Mouse (Mus musculus): ENCODE results near the gene Cacna1d. TPM values are rescaled to one million over a fixed set of nuclear protein-coding genes. Genes with fewer than 3 reads are reported as not detected.

The Cacna1d gene
- polyA plus RNA-seq, 1 experiment from 2014 or later, result 2.6 TPM

DNA sequence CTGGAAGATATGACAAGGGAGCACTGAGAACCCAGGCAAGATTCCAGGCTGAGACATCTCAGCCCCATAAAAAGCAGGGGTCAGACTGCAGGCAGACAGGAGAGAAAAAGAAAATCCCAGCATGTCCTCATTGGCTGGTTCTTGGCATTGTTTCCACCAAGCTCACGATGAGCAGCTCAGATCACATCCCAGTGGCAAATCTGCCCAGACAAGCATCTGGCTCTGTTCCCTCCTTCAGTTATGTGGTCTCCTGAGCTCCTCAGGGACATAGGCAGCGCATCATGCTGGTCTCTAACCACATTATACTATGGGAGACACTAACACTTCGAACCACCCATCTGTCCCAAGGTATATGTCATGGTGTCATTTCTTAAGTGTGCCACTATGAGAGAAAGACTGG, 422.7 kb downstream of the Cacna1d start:
- 80% methylated on average over 3 of the region's 3 CpGs for WGBS
- Histone ChIP-seq H3K4me2 (ENCODE audit: low read depth, low read length) (no peak overlapping the region), H3K36me3 (ENCODE audit: control insufficient read depth, insufficient read depth, low read length) (no peaks in the 10 kb centered on the region), H3K27ac (ENCODE audit: low read length) (no peak overlapping the region), H3K9ac (ENCODE audit: low read depth, low read length) (no peak overlapping the region), H3K9me3 (ENCODE audit: control insufficient read depth, low read length) (no peaks in the 10 kb centered on the region), H3K27me3 (replicated peaks; ENCODE audit: control insufficient read depth, insufficient read depth, low read length) (peaks cover 5% of the 10 kb centered on the region; the same call in 1 of the 2 replicates), H3K4me1 (ENCODE audit: control insufficient read depth, insufficient read depth, low read length) (no peaks in the 10 kb centered on the region), H3K4me3 (ENCODE audit: low read length) (no peak overlapping the region)
- no peak for ATAC-seq

DNA sequence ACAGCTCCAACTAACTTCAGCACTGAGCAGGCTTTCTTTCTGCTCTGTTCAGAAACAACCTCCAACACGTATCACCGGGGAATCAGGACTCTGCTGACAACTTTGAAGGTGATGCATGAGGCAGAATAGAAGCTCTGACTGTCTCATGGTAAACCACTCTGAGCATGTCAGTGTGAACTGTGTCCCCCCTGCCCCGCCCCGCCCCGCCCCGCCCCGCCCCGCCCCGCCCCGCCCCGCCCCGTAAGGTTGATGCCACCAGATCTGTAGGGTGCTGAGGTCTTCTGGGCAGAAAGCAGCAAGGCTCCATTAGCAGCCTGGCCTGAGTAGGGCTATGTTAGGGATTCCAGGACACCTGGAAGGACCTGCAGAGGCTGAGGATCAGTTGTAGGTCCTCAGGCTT, 424.5 kb downstream of the Cacna1d start:
- Histone ChIP-seq H3K4me1 (ENCODE audit: control insufficient read depth, insufficient read depth, low read length) (no peaks in the 10 kb centered on the region), H3K9ac (ENCODE audit: low read depth, low read length) (no peak overlapping the region), H3K4me3 (ENCODE audit: low read length) (no peak overlapping the region), H3K9me3 (ENCODE audit: control insufficient read depth, low read length) (no peaks in the 10 kb centered on the region), H3K27me3 (replicated peaks; ENCODE audit: control insufficient read depth, insufficient read depth, low read length) (peaks cover 5% of the 10 kb centered on the region; the same call in 1 of the 2 replicates), H3K27ac (ENCODE audit: low read length) (no peak overlapping the region), H3K4me2 (ENCODE audit: low read depth, low read length) (no peak overlapping the region), H3K36me3 (ENCODE audit: control insufficient read depth, insufficient read depth, low read length) (no peaks in the 10 kb centered on the region)
- ATAC-seq, result no peak
- 77% methylated on average over 12 of the region's 12 CpGs for WGBS

DNA sequence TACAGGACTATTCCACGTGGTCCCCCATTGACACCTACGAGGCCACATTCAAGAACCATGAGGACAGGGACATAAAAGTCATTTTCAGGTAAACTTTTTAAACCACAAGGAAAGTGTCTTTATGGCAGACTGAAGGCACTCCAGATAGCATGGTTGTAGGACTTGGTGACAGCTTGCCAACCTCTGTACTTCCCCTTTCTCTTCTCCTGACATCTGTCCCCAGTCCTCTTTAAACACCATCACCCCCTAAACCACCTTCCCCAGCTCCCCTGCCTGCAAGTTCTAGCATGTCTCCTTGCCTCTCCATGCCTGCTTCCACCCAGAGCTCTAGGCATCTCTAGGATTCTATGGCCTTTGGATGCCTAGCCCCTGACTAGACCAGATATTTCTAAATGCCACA, 426.4 kb downstream of the Cacna1d start:
- no peak overlapping the region for H3K9ac ChIP-seq (ENCODE audit: low read depth, low read length)
- no peak for ATAC-seq
- no peak overlapping the region for H3K27ac ChIP-seq (ENCODE audit: low read length)
- H3K4me3 ChIP-seq (ENCODE audit: low read length), result no peak overlapping the region
- H3K36me3 ChIP-seq (ENCODE audit: control insufficient read depth, insufficient read depth, low read length), result no peaks in the 10 kb centered on the region
- no peaks in the 10 kb centered on the region for H3K4me1 ChIP-seq (ENCODE audit: control insufficient read depth, insufficient read depth, low read length)
- no peak overlapping the region for H3K4me2 ChIP-seq (ENCODE audit: low read depth, low read length)
- no peaks in the 10 kb centered on the region for H3K9me3 ChIP-seq (ENCODE audit: control insufficient read depth, low read length)
- 89% methylated on average over 2 of the region's 2 CpGs for WGBS
- peaks cover 5% of the 10 kb centered on the region; the same call in 1 of the 2 replicates for H3K27me3 ChIP-seq (replicated peaks; ENCODE audit: control insufficient read depth, insufficient read depth, low read length)

DNA sequence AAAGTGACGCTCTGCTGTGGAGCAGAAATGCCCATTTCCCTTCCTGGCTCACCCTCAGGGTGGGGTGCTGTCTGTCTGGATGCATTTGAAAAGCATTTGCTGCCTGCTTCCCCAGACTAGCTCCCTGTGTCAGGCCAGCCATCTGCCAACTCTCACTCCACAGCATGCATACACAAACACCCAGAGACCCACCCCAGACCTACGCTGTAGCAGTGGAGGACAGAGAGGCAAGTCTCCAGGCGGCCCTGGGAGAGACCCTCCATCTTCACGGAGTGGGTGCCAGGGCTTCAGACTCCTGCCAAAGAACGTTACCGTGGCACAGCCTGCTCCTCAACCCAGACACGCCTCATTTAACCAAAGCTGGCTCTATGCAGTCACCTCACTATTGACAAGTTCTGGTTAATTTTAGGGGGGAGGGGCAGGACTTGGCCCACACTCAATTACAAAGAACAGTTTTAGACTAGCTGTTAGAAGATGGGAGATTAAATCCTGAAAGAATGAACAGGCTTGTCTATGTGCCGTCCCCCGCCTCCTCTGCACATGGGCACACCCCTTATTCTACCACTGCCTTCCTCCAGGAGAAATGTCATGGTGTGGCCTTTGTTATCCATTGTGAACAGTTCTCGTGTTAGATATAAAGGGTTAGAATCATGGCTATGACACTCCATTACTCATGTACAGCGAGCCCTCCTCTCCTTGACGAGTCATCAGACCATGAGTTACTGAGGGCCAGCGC, 435.1 kb downstream of the Cacna1d start:
- Histone ChIP-seq H3K27ac (ENCODE audit: low read length) (peak overlapping the region; percentile 27; the same call in 1 of the 2 replicates), H3K9ac (ENCODE audit: low read depth, low read length) (no peak overlapping the region), H3K36me3 (ENCODE audit: control insufficient read depth, insufficient read depth, low read length) (no peaks in the 10 kb centered on the region), H3K27me3 (replicated peaks; ENCODE audit: control insufficient read depth, insufficient read depth, low read length) (no peaks in the 10 kb centered on the region), H3K4me3 (ENCODE audit: low read length) (no peak overlapping the region), H3K9me3 (ENCODE audit: control insufficient read depth, low read length) (no peaks in the 10 kb centered on the region), H3K4me2 (ENCODE audit: low read depth, low read length) (no peak overlapping the region), H3K4me1 (ENCODE audit: control insufficient read depth, insufficient read depth, low read length) (no peaks in the 10 kb centered on the region)
- peak; percentile 40; the same call in 1 of the 2 replicates for ATAC-seq
- 55% methylated on average over 13 of the region's 13 CpGs for WGBS

DNA sequence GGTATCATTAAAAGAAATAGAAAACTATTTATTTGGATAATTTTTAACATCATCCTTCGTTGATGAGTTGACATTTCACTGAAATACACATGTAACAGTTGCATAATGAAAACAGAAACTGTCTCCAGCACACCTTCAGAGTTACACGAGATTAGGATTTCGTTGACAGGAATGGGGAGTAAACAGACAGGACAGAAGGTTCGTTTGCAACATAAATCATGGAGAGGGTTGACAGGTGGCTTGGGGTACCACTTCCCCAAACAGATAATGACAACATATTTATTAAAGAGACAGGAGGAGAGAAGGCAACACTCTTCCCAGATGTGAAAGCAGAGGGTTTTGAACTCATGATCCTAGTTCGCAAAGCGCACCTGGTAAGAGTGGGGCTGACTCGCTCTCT, 436.3 kb downstream of the Cacna1d start:
- H3K36me3 ChIP-seq (ENCODE audit: control insufficient read depth, insufficient read depth, low read length), result no peaks in the 10 kb centered on the region
- H3K4me2 ChIP-seq (ENCODE audit: low read depth, low read length), result no peak overlapping the region
- no peaks in the 10 kb centered on the region for H3K4me1 ChIP-seq (ENCODE audit: control insufficient read depth, insufficient read depth, low read length)
- 63% methylated on average over 7 of the region's 7 CpGs for WGBS
- H3K9me3 ChIP-seq (ENCODE audit: control insufficient read depth, low read length), result no peaks in the 10 kb centered on the region
- H3K4me3 ChIP-seq (ENCODE audit: low read length), result no peak overlapping the region
- H3K27me3 ChIP-seq (replicated peaks; ENCODE audit: control insufficient read depth, insufficient read depth, low read length), result no peaks in the 10 kb centered on the region
- H3K9ac ChIP-seq (ENCODE audit: low read depth, low read length), result no peak overlapping the region
- ATAC-seq, result no peak
- no peak overlapping the region for H3K27ac ChIP-seq (ENCODE audit: low read length)

DNA sequence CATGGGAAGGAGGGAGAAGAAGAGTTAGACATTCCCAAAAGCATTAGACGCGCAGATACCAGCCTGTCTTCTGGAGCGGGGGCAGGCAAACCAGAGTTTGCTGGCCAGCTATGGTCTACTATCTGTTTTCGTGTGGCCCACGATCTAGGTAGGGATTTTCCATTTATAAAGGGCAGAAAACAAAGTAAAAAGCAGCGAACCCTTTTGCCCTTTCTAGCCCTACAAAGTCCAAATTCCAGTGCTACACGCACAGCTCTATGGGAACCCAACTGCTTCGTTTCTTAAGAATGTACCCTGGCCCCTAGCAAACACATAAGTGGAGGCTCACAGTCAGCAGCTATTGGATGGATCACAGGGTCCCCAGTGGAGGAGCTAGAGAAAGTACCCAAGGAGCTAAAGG, 441.0 kb downstream of the Cacna1d start:
- no peaks in the 10 kb centered on the region for H3K36me3 ChIP-seq (ENCODE audit: control insufficient read depth, insufficient read depth, low read length)
- H3K4me1 ChIP-seq (ENCODE audit: control insufficient read depth, insufficient read depth, low read length), result 0 out of 2 replicates have a peak, but pooled peaks cover 2% of the 10 kb centered on the region
- ATAC-seq, result no peak
- H3K9ac ChIP-seq (ENCODE audit: low read depth, low read length), result no peak overlapping the region
- no peak overlapping the region for H3K4me2 ChIP-seq (ENCODE audit: low read depth, low read length)
- 88% methylated on average over 8 of the region's 8 CpGs for WGBS
- H3K4me3 ChIP-seq (ENCODE audit: low read length), result no peak overlapping the region
- H3K27ac ChIP-seq (ENCODE audit: low read length), result no peak overlapping the region
- H3K27me3 ChIP-seq (replicated peaks; ENCODE audit: control insufficient read depth, insufficient read depth, low read length), result no peaks in the 10 kb centered on the region
- H3K9me3 ChIP-seq (ENCODE audit: control insufficient read depth, low read length), result no peaks in the 10 kb centered on the region

DNA sequence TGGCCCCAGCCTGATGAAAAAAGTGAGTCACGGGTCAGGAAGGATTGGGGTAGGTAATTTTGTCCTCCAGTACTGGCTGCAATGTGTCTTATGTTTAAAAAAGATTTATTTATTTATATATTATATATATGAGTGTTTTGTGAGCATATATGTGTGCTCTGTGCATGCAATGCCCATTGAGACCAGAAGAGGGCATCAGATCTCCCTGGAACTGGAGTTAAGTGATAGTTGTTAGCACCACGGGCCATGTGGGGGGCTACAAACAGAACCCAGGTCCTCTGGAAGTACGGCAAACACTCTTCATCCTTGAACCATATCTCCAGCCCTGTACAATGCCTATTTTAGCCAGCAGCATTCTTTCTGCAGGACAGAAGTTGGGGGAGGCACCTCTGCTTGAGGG, 443.2 kb downstream of the Cacna1d start:
- 81% methylated on average over 3 of the region's 3 CpGs for WGBS
- Histone ChIP-seq H3K4me3 (ENCODE audit: low read length) (no peak overlapping the region), H3K9me3 (ENCODE audit: control insufficient read depth, low read length) (no peaks in the 10 kb centered on the region), H3K9ac (ENCODE audit: low read depth, low read length) (no peak overlapping the region), H3K4me1 (ENCODE audit: control insufficient read depth, insufficient read depth, low read length) (0 out of 2 replicates have a peak, but pooled peaks cover 2% of the 10 kb centered on the region), H3K36me3 (ENCODE audit: control insufficient read depth, insufficient read depth, low read length) (no peaks in the 10 kb centered on the region), H3K27ac (ENCODE audit: low read length) (no peak overlapping the region), H3K4me2 (ENCODE audit: low read depth, low read length) (no peak overlapping the region), H3K27me3 (replicated peaks; ENCODE audit: control insufficient read depth, insufficient read depth, low read length) (no peaks in the 10 kb centered on the region)
- ATAC-seq, result no peak

DNA sequence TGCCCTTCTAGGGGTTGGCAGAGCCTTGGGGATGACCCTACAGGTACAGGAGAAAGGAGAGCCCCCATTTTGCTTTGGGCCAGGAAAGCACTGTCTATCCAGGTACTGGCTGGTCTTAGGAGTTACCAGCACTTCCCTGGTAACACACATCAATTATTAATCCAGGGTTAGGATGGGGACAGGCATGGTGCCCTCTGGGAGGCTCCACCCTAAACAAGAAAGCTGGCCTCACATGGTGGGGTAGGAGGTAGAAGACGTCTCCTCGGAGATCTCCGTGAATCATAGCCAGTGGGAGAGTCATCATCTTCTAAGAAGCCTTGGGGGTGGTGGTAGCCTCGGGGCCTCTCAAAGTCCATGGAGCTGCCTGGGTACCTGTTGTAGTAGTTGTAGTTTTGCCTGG, 444.3 kb downstream of the Cacna1d start:
- WGBS, result 91% methylated on average over 4 of the region's 4 CpGs
- H3K9me3 ChIP-seq (ENCODE audit: control insufficient read depth, low read length), result no peaks in the 10 kb centered on the region
- ATAC-seq, result no peak

DNA sequence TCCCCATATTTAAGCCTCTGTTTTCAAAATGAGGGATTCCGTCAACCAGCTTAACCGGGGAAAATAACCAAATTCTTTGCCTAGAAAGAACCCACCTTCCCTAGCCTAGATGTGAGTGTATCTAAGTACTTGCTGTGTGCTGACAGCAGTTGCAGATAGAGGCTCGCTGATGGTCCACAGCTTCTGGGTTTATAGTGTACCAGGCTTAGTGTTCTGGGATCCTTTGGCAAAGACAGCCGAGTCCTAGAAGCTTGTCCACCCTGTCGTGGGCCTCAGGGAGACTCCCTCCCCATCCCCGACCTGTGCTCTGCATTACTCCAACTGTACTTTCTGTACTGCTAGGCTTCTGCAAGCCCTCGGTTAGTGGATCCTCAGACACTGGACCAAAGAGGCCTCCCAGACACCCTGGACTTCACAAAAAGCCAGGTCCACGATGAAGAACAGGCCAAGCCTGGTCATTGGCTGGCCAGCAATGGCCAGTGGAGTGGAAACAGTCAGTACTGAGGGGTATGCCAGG, 445.5 kb downstream of the Cacna1d start:
- WGBS, result 76% methylated on average over 8 of the region's 8 CpGs
- no peaks in the 10 kb centered on the region for H3K27me3 ChIP-seq (replicated peaks; ENCODE audit: control insufficient read depth, insufficient read depth, low read length)
- H3K4me2 ChIP-seq (ENCODE audit: low read depth, low read length), result no peak overlapping the region
- no peak for ATAC-seq
- no peak overlapping the region for H3K9ac ChIP-seq (ENCODE audit: low read depth, low read length)
- 0 out of 2 replicates have a peak, but pooled peaks cover 2% of the 10 kb centered on the region for H3K4me1 ChIP-seq (ENCODE audit: control insufficient read depth, insufficient read depth, low read length)
- H3K9me3 ChIP-seq (ENCODE audit: control insufficient read depth, low read length), result no peaks in the 10 kb centered on the region
- no peaks in the 10 kb centered on the region for H3K36me3 ChIP-seq (ENCODE audit: control insufficient read depth, insufficient read depth, low read length)
- no peak overlapping the region for H3K27ac ChIP-seq (ENCODE audit: low read length)
- no peak overlapping the region for H3K4me3 ChIP-seq (ENCODE audit: low read length)

More for the DNA sequence above, 444.3 kb downstream of the Cacna1d start:
- Histone ChIP-seq H3K36me3 (ENCODE audit: control insufficient read depth, insufficient read depth, low read length) (no peaks in the 10 kb centered on the region), H3K9ac (ENCODE audit: low read depth, low read length) (no peak overlapping the region), H3K4me3 (ENCODE audit: low read length) (no peak overlapping the region), H3K27me3 (replicated peaks; ENCODE audit: control insufficient read depth, insufficient read depth, low read length) (no peaks in the 10 kb centered on the region), H3K27ac (ENCODE audit: low read length) (no peak overlapping the region), H3K4me1 (ENCODE audit: control insufficient read depth, insufficient read depth, low read length) (0 out of 2 replicates have a peak, but pooled peaks cover 2% of the 10 kb centered on the region), H3K4me2 (ENCODE audit: low read depth, low read length) (no peak overlapping the region)
